Mouse (Mus musculus) c-Kit-positive CD71-positive TER-119-positive erythroid progenitor cells, embryonic 14.5 days (primary cell): Measurements from ENCODE around the gene Psmc1.

Experiments
- DNase-seq: peaks from one replicate; pipeline ENCODE4 v3.0.0-alpha.2; 2013; ENCODE audit warnings: low spot score

Gene Psmc1

GRCm38 (mm10) chr12:100109986-100110696 is at the start of gene Psmc1:
Gene Psmc1 (plus strand): TSS chr12:100110154.
- peak; percentile 90 for DNase-seq

DNA sequence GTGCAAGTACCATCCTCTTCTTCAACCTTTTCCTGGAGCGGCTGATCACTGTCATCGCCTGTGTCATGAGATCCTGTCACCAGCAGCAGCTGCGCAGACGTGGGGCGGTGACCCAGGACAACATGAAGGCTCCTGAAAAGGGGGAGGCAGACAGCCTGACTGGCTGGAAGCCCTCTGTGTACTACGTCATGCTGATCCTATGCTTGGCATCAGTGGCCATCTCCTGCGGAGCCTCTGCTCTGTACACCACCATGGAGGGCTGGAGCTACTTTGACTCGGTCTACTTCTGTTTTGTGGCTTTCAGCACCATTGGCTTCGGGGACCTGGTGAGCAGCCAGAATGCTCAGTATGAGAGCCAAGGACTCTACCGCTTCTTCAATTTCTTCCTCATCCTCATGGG is 48.9 kb upstream of the Psmc1 start:
- no peak for DNase-seq

DNA sequence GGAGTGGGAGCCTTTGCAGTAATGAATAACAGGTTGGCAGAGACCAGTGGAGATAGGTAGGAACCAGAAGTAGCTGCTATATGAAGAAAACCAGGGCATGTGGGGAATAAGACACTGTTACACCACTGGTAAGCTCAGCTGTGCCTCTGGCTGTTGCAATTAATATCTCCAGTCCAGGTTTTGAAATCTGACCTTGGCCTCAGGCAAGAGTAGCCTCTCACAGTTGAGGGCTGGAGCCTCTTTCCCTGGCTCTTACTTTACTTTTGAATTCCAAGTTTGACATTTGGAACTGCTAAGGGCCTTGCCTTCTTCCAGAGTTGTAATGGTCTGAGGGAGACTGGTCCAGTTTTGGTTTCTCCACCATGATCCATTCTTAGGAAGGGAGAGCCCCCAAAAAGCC is 48.1 kb upstream of the Psmc1 start:
- no peak for DNase-seq

GRCm38 (mm10) chr12:100062584-100062983 is 47.4 kb upstream of the Psmc1 start:
- DNase-seq = no peak

- no peak for DNase-seq
These were observed 44.8 kb upstream of the Psmc1 start for GRCm38 (mm10) chr12:100065109-100065508.

- DNase-seq = no peak
These were observed 42.5 kb upstream of the Psmc1 start for GRCm38 (mm10) chr12:100067477-100067876.

GRCm38 (mm10) chr12:100073201-100073672 is 36.7 kb upstream of the Psmc1 start:
- DNase-seq = no peak

DNA sequence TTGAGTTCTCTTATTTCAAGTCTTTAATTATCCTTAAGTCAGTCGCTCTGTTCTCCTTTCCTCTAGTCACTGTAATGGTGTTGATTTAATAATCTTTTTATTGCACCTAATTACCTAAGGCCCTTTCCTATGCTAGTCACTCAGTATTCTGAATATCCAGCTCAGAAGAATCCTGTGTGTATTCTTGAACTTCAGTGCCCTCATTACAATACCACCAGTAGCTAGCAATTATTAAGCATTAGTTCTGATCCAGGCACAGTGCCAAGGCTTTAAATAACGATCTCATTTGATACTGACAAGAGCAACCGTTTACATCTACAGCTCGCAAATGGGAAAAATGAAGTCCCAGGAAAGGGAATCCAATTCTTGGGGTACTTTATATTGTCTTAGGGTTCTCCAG is 34.2 kb upstream of the Psmc1 start:
- DNase-seq = no peak

DNA sequence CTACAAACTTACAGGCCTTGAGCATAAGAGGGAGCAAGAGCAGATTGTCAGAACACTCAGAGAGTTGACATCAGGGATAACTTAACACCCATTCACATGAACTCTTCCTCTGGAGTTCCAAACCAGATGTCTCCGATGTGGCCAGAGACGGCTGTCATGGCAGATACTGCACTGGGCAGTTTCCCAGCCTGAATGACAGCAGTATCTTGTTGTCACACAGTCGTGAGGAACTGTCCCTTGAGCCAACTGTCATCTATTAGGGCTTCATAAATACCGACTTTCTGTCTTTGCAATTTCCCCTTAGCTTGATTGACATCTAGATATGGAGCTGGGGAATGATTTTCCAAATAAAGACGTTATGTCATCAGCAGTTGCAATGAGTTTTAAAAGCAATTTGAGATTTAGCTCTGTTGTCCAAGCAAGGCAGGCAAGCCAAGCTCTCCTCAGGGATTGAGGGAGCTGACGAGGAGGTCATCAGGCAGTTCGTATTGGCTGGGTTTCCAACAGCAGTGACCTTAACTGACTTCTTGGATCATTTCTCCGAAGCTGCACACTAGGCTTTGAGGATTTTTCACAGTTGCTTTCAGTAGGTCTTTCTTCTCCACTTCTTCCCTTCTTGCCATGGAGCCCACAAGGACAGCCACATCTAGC is 30.2 kb upstream of the Psmc1 start:
- no peak for DNase-seq

DNA sequence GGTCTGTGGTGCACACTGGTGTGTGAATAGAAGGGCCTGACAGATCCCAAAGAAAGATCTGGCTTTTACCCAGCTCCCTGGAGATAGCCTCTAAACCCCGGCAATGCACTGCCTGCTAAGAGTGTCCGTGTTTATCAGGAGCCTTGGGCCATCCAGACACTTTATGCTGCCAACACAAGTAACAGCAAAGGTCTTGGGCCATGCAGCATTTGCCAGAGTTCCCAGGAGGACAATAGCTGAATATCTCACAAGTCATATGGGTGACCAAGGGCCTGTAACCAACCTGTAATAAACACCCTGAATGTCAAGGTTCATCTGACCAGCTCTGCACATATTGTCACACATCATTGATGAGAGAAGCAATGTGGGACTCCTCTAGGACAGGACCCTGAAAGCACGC is 21.9 kb upstream of the Psmc1 start:
- no peak for DNase-seq

- DNase-seq = no peak
These were observed 20.7 kb upstream of the Psmc1 start for GRCm38 (mm10) chr12:100089265-100089664.

DNA sequence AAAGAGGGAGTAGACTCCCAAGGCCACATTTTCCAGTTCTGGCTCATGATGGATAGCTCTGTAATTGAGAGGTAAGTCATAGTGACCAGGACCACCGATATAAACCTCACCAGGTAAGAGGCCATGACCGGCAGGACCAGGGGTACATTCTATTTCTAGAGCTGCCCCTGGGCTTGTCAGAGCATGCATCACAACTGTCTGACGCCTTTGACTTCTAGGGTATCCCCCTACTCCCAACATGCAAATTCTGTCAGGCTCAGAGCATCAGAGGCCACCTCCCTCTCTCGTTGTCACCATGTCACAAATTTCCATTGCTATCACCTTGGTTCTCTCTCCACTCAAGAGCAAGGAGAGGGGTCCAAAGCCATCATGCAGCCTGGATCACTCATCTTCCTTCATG is 19.2 kb upstream of the Psmc1 start:
- DNase-seq = no peak

DNA sequence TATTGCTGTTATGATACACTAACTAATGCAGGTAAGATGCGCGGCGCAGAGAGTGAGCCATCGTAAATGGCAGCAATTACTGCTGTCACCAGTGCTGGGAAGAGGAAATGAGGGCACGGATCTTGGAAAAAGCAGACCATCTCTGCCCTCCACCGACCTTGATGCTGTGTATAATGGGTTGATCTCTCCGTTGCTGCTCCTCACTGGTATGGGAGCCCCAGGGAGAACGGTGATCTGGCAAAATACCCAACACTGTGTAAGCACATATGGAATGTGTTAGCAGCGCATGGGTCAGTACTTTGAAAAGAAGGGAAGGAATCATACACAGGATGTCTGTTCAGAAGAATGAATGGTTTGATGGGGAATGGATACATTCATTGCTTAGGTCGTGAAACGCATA is 16.9 kb upstream of the Psmc1 start:
- DNase-seq = no peak

- no peak for DNase-seq
These were observed 9.8 kb upstream of the Psmc1 start for GRCm38 (mm10) chr12:100099971-100100706.

- DNase-seq = no peak
These were observed 9.3 kb upstream of the Psmc1 start for GRCm38 (mm10) chr12:100100707-100101030.

DNA sequence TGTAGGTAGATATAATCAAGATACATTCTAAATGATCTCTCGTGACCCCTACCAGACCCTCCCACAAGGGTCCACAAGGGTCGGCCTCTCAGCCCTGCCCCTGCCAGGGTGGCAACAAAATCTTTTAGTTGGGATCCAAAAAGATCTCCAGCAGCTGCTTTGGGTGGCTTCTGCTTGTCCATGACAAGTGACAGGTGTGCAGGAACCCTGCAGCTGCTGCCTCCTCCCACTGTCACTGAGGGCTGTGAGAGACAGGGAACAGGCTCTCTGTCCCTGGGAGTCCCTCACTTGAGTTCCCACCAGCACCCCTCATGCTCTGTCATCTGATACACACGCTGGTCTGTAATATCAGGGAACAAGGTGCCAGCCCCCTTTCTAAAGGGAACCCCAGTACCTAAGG is 8.3 kb upstream of the Psmc1 start:
- DNase-seq = no peak

GRCm38 (mm10) chr12:100104530-100104929 is 5.4 kb upstream of the Psmc1 start:
- no peak for DNase-seq

- DNase-seq = peak; percentile 72
These were observed 3.6 kb upstream of the Psmc1 start for GRCm38 (mm10) chr12:100106275-100106895.

GRCm38 (mm10) chr12:100107436-100107835 is 2.5 kb upstream of the Psmc1 start:
- no peak for DNase-seq

- DNase-seq = no peak
These were observed 6.0 kb downstream of the Psmc1 start for GRCm38 (mm10) chr12:100115982-100116381.

DNA sequence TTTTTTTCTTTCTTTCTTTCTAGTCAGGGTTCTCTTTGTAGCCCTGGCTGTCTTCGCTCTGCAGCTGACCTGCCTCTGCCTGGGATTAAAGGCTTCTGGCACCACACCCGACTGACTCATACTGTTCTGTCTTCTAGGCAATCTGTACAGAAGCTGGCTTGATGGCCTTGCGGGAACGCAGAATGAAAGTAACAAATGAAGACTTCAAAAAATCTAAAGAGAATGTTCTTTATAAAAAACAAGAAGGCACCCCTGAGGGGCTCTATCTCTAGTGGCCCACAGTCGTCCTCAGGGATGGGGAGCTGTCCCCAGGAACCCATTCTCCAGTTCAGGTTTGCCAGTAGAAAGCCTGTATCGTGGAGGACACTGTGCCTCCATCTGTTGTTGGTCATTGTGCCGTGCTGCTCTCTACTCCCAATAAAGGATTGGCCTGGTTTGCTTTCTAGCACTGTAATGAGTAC is 13.0 kb downstream of the Psmc1 start:
- no peak for DNase-seq

DNA sequence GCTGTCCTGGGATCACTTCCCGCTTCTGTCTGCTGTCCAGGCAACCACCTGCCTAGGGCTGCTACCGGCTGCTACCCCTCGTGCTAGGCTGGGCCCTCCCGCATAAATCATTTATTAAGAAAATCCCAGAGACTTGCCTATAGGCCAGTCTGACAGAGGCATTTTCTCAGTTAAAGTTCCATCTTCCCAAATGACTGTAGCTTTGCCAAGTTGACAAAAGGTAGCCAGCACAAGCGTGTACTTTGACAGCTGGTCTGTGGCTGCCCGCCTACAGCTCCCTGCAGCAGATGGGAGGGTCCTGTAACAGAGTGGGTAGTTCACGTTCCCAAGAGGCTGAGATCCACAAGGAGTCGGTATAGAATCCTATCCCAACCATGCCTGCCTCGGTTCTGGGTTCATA is 13.5 kb downstream of the Psmc1 start:
- DNase-seq = no peak
